Mouse (Mus musculus) MEL (cell line): ENCODE data around the gene Pik3r4. TPM values are rescaled to one million over a fixed set of nuclear protein-coding genes. Genes with fewer than 3 reads are reported as not detected.

Experiments used
- DNase-seq: peaks from one replicate; pipeline ENCODE4 v3.0.0; 2011; ENCODE audit warnings: low read depth, low spot score
- H3K27ac ChIP-seq: 2 replicates; pipeline ENCODE4 v1.5.1; 2012; ENCODE audit warnings: low read depth, mild to moderate bottlenecking, control low read depth, low read length, moderate library complexity; ENCODE audit not compliant: control insufficient read depth
- H3K27me3 ChIP-seq, 2 experiments: fragments of 150-350 bp in 1 of 2; sonication (generic) in 1 of 2; 2 replicates each; pipeline ENCODE4 v1.6.1; 2012; ENCODE audit warnings: low read length in 2 of 2, mild to moderate bottlenecking in 2 of 2, improper control_type of control experiment in 1 of 2, moderate library complexity in 1 of 2; ENCODE audit not compliant: insufficient read depth in 2 of 2, control insufficient read depth in 1 of 2
- H3K36me3 ChIP-seq, 2 experiments: 2 replicates each; pipeline ENCODE4 v1.6.1; 2012 to 2014; ENCODE audit warnings: low read length in 2 of 2, improper control_type of control experiment in 1 of 2, inconsistent platforms in 1 of 2, mild to moderate bottlenecking in 1 of 2; ENCODE audit not compliant: insufficient read depth in 2 of 2, control insufficient read depth in 1 of 2
- H3K4me1 ChIP-seq, 2 experiments: fragments of 150-350 bp in 1 of 2; sonication (generic) in 1 of 2; 2 replicates each; pipeline ENCODE4 v1.6.1; 2012; ENCODE audit warnings: low read length in 2 of 2, improper control_type of control experiment in 1 of 2, mild to moderate bottlenecking in 1 of 2; ENCODE audit not compliant: insufficient read depth in 2 of 2, control insufficient read depth in 1 of 2
- H3K4me3 ChIP-seq, 2 experiments: fragments of 150-350 bp in 1 of 2; sonication (generic) in 1 of 2; 2 replicates each; pipeline ENCODE4 v1.5.1; 2012; ENCODE audit warnings: low read depth in 2 of 2, low read length in 2 of 2, mild to moderate bottlenecking in 2 of 2, moderate library complexity in 2 of 2, control low read depth in 1 of 2, improper control_type of control experiment in 1 of 2; ENCODE audit not compliant: control insufficient read depth in 1 of 2, insufficient read depth in 1 of 2
- H3K79me2 ChIP-seq: 2 replicates; pipeline ENCODE4 v1.6.1; 2012; ENCODE audit warnings: mild to moderate bottlenecking, low read length, moderate library complexity; ENCODE audit not compliant: control insufficient read depth, poor library complexity, insufficient read depth
- H3K9ac ChIP-seq: 2 replicates; pipeline ENCODE4 v1.6.1; 2012; ENCODE audit warnings: low read depth, mild to moderate bottlenecking, control low read depth, low read length, moderate library complexity; ENCODE audit not compliant: control insufficient read depth, poor library complexity, severe bottlenecking
- H3K9me3 ChIP-seq: fragments of 150-350 bp; sonication (generic); replicated peaks from 2 replicates; pipeline ENCODE4 v1.6.1; 2012; ENCODE audit warnings: mild to moderate bottlenecking, low read length, improper control_type of control experiment, moderate library complexity; ENCODE audit not compliant: insufficient read depth
- BHLHE40 ChIP-seq: IDR thresholded peaks from 2 replicates; pipeline ENCODE4 v1.6.1; 2012; ENCODE audit warnings: low read depth, mild to moderate bottlenecking, inconsistent platforms, low read length, improper control_type of control experiment, borderline replicate concordance
- CHD1 ChIP-seq: IDR thresholded peaks from 2 replicates; pipeline ENCODE4 v1.6.1; 2012; ENCODE audit warnings: low read depth, mild to moderate bottlenecking, inconsistent platforms, low read length, improper control_type of control experiment
- E2F4 ChIP-seq: IDR thresholded peaks from 2 replicates; pipeline ENCODE4 v1.6.1; 2011; ENCODE audit warnings: low read depth, low read length, improper control_type of control experiment, borderline replicate concordance
- EP300 ChIP-seq, 2 experiments: IDR thresholded peaks; 2 replicates each; pipeline ENCODE4 v1.6.1; 2011; ENCODE audit warnings: improper control_type of control experiment in 2 of 2, low read length in 2 of 2, low read depth in 1 of 2, mild to moderate bottlenecking in 1 of 2
- GATA1 ChIP-seq: IDR thresholded peaks from 2 replicates; pipeline ENCODE4 v1.6.1; 2011; ENCODE audit warnings: low read depth, low read length, improper control_type of control experiment
- HCFC1 ChIP-seq: IDR thresholded peaks from 2 replicates; pipeline ENCODE4 v1.6.1; 2012; ENCODE audit warnings: low read depth, mild to moderate bottlenecking, inconsistent platforms, low read length, improper control_type of control experiment, moderate library complexity
- JUND ChIP-seq: IDR thresholded peaks from 2 replicates; pipeline ENCODE4 v1.6.1; 2011; ENCODE audit warnings: low read depth, mild to moderate bottlenecking, improper control_type of control experiment, low read length
- KAT2A ChIP-seq: conservative IDR thresholded peaks from 2 replicates; pipeline ENCODE4 v1.6.1; 2012; ENCODE audit warnings: low read depth, low read length, improper control_type of control experiment, inconsistent platforms
- MAFK ChIP-seq: IDR thresholded peaks from 2 replicates; pipeline ENCODE4 v1.6.1; 2011; ENCODE audit warnings: low read depth, mild to moderate bottlenecking, low read length, improper control_type of control experiment, borderline replicate concordance
- MAX ChIP-seq: IDR thresholded peaks from 2 replicates; pipeline ENCODE4 v1.6.1; 2011; ENCODE audit warnings: low read length, improper control_type of control experiment
- MAZ ChIP-seq: IDR thresholded peaks from 2 replicates; pipeline ENCODE4 v1.6.1; 2012; ENCODE audit warnings: low read depth, mild to moderate bottlenecking, inconsistent platforms, low read length, improper control_type of control experiment
- MEF2A ChIP-seq: IDR thresholded peaks from 2 replicates; pipeline ENCODE4 v1.6.1; 2014; ENCODE audit warnings: low read depth, mild to moderate bottlenecking, inconsistent platforms, low read length, improper control_type of control experiment; ENCODE audit not compliant: poor library complexity, insufficient replicate concordance, severe bottlenecking; ENCODE audit errors: extremely low read depth
- MYB ChIP-seq: IDR thresholded peaks from 2 replicates; pipeline ENCODE4 v1.6.1; 2011; ENCODE audit warnings: mild to moderate bottlenecking, low read depth, low read length, improper control_type of control experiment
- MYC ChIP-seq: IDR thresholded peaks from 2 replicates; pipeline ENCODE4 v1.6.1; 2011; ENCODE audit warnings: low read depth, mild to moderate bottlenecking, low read length, improper control_type of control experiment, moderate library complexity
- NELFE ChIP-seq: IDR thresholded peaks from 2 replicates; pipeline ENCODE4 v1.6.1; 2011; ENCODE audit warnings: low read depth, low read length, improper control_type of control experiment
- NRF1 ChIP-seq: IDR thresholded peaks from 2 replicates; pipeline ENCODE4 v1.6.1; 2014; ENCODE audit warnings: low read depth, mild to moderate bottlenecking, inconsistent platforms, low read length, improper control_type of control experiment, moderate library complexity; ENCODE audit not compliant: poor library complexity, insufficient read depth, severe bottlenecking
- POLR2AphosphoS5 ChIP-seq: IDR thresholded peaks from 2 replicates; pipeline ENCODE4 v1.6.1; 2012; ENCODE audit warnings: low read depth, borderline replicate concordance, mild to moderate bottlenecking, inconsistent platforms, low read length, moderate library complexity, mixed read lengths
- RAD21 ChIP-seq: IDR thresholded peaks from 2 replicates; pipeline ENCODE4 v1.6.1; 2011; ENCODE audit warnings: mild to moderate bottlenecking, low read depth, low read length, improper control_type of control experiment
- SIN3A ChIP-seq: IDR thresholded peaks from 2 replicates; pipeline ENCODE4 v1.6.1; 2012; ENCODE audit warnings: low read length, improper control_type of control experiment, inconsistent platforms
- TAL1 ChIP-seq: IDR thresholded peaks from 2 replicates; pipeline ENCODE4 v1.6.1; 2012; ENCODE audit warnings: mild to moderate bottlenecking, inconsistent platforms, low read length, moderate library complexity, mixed read lengths
- TCF12 ChIP-seq: IDR thresholded peaks from 2 replicates; pipeline ENCODE4 v1.6.1; 2014; ENCODE audit warnings: low read depth, mild to moderate bottlenecking, inconsistent platforms, low read length, improper control_type of control experiment, moderate library complexity
- USF1 ChIP-seq: IDR thresholded peaks from 2 replicates; pipeline ENCODE4 v1.6.1; 2014; ENCODE audit warnings: low read depth, mild to moderate bottlenecking, inconsistent platforms, low read length, improper control_type of control experiment, moderate library complexity
- ZKSCAN1 ChIP-seq: IDR thresholded peaks from 2 replicates; pipeline ENCODE4 v1.6.1; 2012; ENCODE audit warnings: low read depth, mild to moderate bottlenecking, inconsistent platforms, low read length, improper control_type of control experiment, moderate library complexity
- ZMIZ1 ChIP-seq: IDR thresholded peaks from 2 replicates; pipeline ENCODE4 v1.6.1; 2012; ENCODE audit warnings: low read depth, mild to moderate bottlenecking, inconsistent platforms, low read length, improper control_type of control experiment, moderate library complexity
- ZNF384 ChIP-seq: IDR thresholded peaks from 2 replicates; pipeline ENCODE4 v1.6.1; 2012; ENCODE audit warnings: low read depth, mild to moderate bottlenecking, inconsistent platforms, low read length, improper control_type of control experiment
- polyA plus RNA-seq, 2 experiments: library from polyadenylated mRNA; stranded (reverse) in 1 of 2; unstranded in 1 of 2; fragments of >175 nt in 1 of 2; fragments of >200 nt in 1 of 2; gene quantifications; 2 replicates each; pipeline versions ENCODE4 v1.2.1 to v1.2.4; 2012; ENCODE audit warnings: low replicate concordance in 2 of 2, low read depth in 1 of 2; ENCODE audit not compliant: insufficient read length in 2 of 2, insufficient read depth in 1 of 2, missing spikeins in 1 of 2
- total RNA-seq: library from RNA; depleted of rRNA; stranded (reverse); fragments of 300-350 nt; gene quantifications from 2 replicates; pipeline ENCODE4 v1.2.3, GENCODE M21; 2012

The Pik3r4 gene
- total and polyA plus RNA-seq, 3 experiments, result 6.6 to 139 (median 22.9) TPM

DNA sequence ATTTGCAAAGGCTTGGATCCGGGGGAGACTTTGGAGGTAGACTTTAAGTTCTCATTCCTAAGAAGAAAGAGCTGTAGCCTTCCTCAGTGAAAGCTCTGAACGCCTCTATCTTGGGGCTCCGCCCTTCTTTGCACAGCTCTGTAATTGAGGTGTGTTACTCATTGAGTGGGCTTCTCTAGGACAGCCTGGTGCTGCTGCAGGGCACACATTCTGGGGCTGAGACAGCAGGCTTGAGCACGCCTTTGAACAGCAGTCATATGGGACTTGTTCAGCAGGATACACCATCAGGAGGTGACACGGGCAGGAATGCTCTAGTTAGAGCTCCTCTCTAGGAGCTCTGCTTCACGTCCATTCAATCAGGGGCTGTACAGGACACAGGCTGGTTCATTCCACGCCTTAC lies 22.5 kb downstream of the Pik3r4 start:
- Histone ChIP-seq H3K79me2 (no peaks in the 10 kb centered on the region), H3K36me3 (peaks cover 0 to 2% of the 10 kb centered on the region in 2 experiments; a peak in 1 of 4 replicates), H3K9ac (no peak overlapping the region), H3K27me3 (no peaks in the 10 kb centered on the region), H3K4me1 (no peaks in the 10 kb centered on the region), H3K4me3 (no peak overlapping the region), H3K27ac (no peak overlapping the region), H3K9me3 (no peaks in the 10 kb centered on the region)
- no peak for TF ChIP-seq KAT2A
- TF ChIP-seq TAL1, result no peak
- TF ChIP-seq ZKSCAN1, result no peak
- TF ChIP-seq MEF2A, result no peak
- TF ChIP-seq RAD21, result no peak
- no peak for TF ChIP-seq GATA1
- TF ChIP-seq MAZ, result no peak
- TF ChIP-seq BHLHE40, result no peak
- TF ChIP-seq NELFE, result no peak
- no peak for TF ChIP-seq TCF12
- TF ChIP-seq MYC, result no peak
- DNase-seq, result no peak

DNA sequence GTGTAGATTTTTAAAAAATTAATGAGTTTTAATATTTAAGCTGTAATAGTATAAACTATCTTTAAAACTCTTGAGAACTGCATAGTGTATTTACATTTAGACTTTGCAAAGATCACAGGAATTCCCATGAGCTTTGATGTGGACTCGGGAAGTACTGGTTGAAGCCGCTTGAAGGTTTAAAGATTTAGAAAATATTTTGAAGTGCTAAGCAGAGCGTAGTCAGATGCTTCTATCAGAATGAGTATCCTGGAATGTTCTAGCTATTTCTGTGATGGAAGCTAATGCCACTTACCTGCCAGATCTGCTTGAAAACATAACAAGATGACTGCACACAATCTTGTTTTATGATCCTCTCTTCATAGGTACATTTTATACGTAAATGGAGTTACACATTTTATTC lies 28.1 kb downstream of the Pik3r4 start:
- no peak overlapping the region for H3K27ac ChIP-seq
- H3K9ac ChIP-seq, result no peak overlapping the region
- no peak for TF ChIP-seq ZMIZ1
- TF ChIP-seq POLR2AphosphoS5, result no peak
- no peak for TF ChIP-seq SIN3A
- TF ChIP-seq EP300 (IDR thresholded peaks at IDR 0.05; ENCODE audit: low read depth in 1 of 2, low read length in 2 of 2), result no peak
- no peak for TF ChIP-seq MAFK
- no peak for TF ChIP-seq CHD1
- no peak for TF ChIP-seq HCFC1
- no peak for TF ChIP-seq MAX
- no peak for TF ChIP-seq NRF1
- no peak for TF ChIP-seq JUND
- no peak for TF ChIP-seq NELFE
- no peak for TF ChIP-seq ZNF384
- no peak for TF ChIP-seq KAT2A
- no peak for TF ChIP-seq GATA1
- TF ChIP-seq USF1, result no peak
- no peak for TF ChIP-seq MYB
- TF ChIP-seq E2F4, result no peak
- peaks cover 0 to 3% of the 10 kb centered on the region in 2 experiments; a peak in 2 of 4 replicates for H3K4me1 ChIP-seq
- H3K27me3 ChIP-seq, result no peaks in the 10 kb centered on the region
- H3K4me3 ChIP-seq, result no peak overlapping the region
- peaks cover 2 to 7% of the 10 kb centered on the region in 2 experiments; a peak in 3 of 4 replicates for H3K36me3 ChIP-seq
- no peak for DNase-seq
- no peaks in the 10 kb centered on the region for H3K79me2 ChIP-seq
- no peaks in the 10 kb centered on the region for H3K9me3 ChIP-seq
